ENCODE assay signal across 9 mouse cellular contexts in the genomic region with DNA sequence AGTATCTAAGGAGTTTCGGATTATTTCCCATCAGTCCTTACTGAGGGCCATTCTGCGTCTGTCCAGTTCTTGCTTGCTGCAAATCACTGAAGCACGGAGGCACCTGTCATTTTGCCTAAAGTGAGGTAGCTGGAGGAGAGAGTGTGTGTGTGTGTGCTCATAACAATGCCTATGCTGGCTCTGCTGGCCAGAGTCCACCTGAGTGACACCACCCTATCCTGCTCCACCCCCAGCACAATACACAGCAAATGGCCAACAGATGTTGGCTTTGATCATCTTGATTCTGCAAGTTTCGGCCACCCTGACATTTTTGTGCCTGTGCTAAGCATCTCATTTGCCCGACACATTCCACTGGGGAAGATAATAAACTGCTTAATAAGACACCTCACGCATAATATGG. TPM values are rescaled to one million over a fixed set of nuclear protein-coding genes. Genes with fewer than 3 reads are reported as not detected.
DNase-seq lines count a peak whose midpoint lies in the region; ATAC-seq and TF ChIP-seq lines count a peak whose summit lies in the region.
"Had no signal": no experiment of that assay in that cellular context is flagged by ENCODE, and none has a peak within 500 bp of the region (broad histone marks: within the 10 kb centered on the region; RNA-seq: fewer than 3 reads in every experiment).

No protein-coding gene starts in this region.

- no peak overlapping the region for H3K9ac ChIP-seq in kidney, embryonic 14.5 days (ENCODE audit: low read depth, low read length)
- peak overlapping the region; percentile 29; the same call in 1 of the 2 replicates for H3K9ac ChIP-seq in forebrain, embryonic 14.5 days (ENCODE audit: low read length)

- peaks cover 26% of the 10 kb centered on the region for H3K4me1 ChIP-seq in kidney, embryonic 14.5 days (ENCODE audit: control insufficient read depth, insufficient read depth, low read length)
- peaks cover 30% of the 10 kb centered on the region for H3K4me1 ChIP-seq in forebrain, embryonic 14.5 days (ENCODE audit: control insufficient read depth, insufficient read depth, low read length)

- H3K27ac ChIP-seq in kidney, embryonic 14.5 days (ENCODE audit: low read depth, low read length): no peak overlapping the region
- H3K27ac ChIP-seq in forebrain, embryonic 14.5 days (ENCODE audit: low read depth, low read length): no peak overlapping the region

- H3K36me3 ChIP-seq in kidney, embryonic 14.5 days (ENCODE audit: control insufficient read depth, insufficient read depth, low read length): no peaks in the 10 kb centered on the region
- H3K36me3 ChIP-seq in forebrain, embryonic 14.5 days (ENCODE audit: control insufficient read depth, insufficient read depth, low read length): no peaks in the 10 kb centered on the region
- no peaks in the 10 kb centered on the region for H3K36me3 ChIP-seq in myocyte (ENCODE audit: control insufficient read depth, insufficient read depth)

- peak overlapping the region; percentile 65; the same call in 1 of the 2 replicates for H3K4me2 ChIP-seq in kidney, embryonic 14.5 days (replicated peaks; ENCODE audit: low read depth, low read length)
- peak overlapping the region; percentile 79 for H3K4me2 ChIP-seq in forebrain, embryonic 14.5 days (ENCODE audit: low read length)
- H3K4me2 ChIP-seq in myocyte (ENCODE audit: low read depth): peak overlapping the region; percentile 90

- H3K79me2 ChIP-seq in myocyte (ENCODE audit: control insufficient read depth, insufficient read depth): peaks cover 65% of the 10 kb centered on the region

- H3K4me3 ChIP-seq in kidney, embryonic 14.5 days (ENCODE audit: low read length): no peak overlapping the region
- peak overlapping the region; percentile 81 for H3K4me3 ChIP-seq in forebrain, embryonic 14.5 days (ENCODE audit: low read depth, low read length)
- H3K4me3 ChIP-seq in myocyte: peak overlapping the region; percentile 80

- WGBS in kidney, embryonic 14.5 days: 73% methylated on average over 6 of the region's 6 CpGs
- 72% methylated on average over 6 of the region's 6 CpGs for WGBS in forebrain, embryonic 14.5 days

- no peak overlapping the region for H3ac ChIP-seq in myocyte (ENCODE audit: control insufficient read depth, insufficient read length)

- no peaks in the 10 kb centered on the region for H3K9me3 ChIP-seq in kidney, embryonic 14.5 days (ENCODE audit: control insufficient read depth, low read length)
- no peaks in the 10 kb centered on the region for H3K9me3 ChIP-seq in forebrain, embryonic 14.5 days (replicated peaks; ENCODE audit: control insufficient read depth, low read length)

- no peak for ATAC-seq in kidney, embryonic 14.5 days (ENCODE audit: low FRiP score, low TSS enrichment)
- ATAC-seq in forebrain, embryonic 14.5 days: no peak

- TF ChIP-seq POLR2A in myocyte (IDR thresholded peaks at IDR 0.05; ENCODE audit: insufficient read length, low read depth): no peak

- DNase-seq in kidney, adult 8-10 months: no peak
- DNase-seq in forebrain, embryonic 14.5 days (ENCODE audit: low spot score): no peak
- DNase-seq in kidney, postnatal 25 days: peak; percentile 60 to 75
- no peak for DNase-seq in right cerebral cortex, postnatal 25 days
- no peak for DNase-seq in right cerebral cortex, adult 18-20 months
- DNase-seq in spleen, postnatal 36 days (ENCODE audit: low spot score in 2 of 2): no peak
- DNase-seq: retina, postnatal 1 day had no signal

- peaks cover 4% of the 10 kb centered on the region; the same call in 1 of the 2 replicates for H3K27me3 ChIP-seq in kidney, embryonic 14.5 days (ENCODE audit: control insufficient read depth, insufficient read depth, low read length)
- H3K27me3 ChIP-seq in forebrain, embryonic 14.5 days (replicated peaks; ENCODE audit: control insufficient read depth, insufficient read depth, low read length): no peaks in the 10 kb centered on the region
- no peaks in the 10 kb centered on the region for H3K27me3 ChIP-seq in myocyte (ENCODE audit: control insufficient read depth, insufficient read depth, insufficient read length)

TF ChIP-seq in myocyte, 11 proteins besides CTCF, POLR2A, EP300 and RAD21:
- TF ChIP-seq CEBPB (IDR thresholded peaks at IDR 0.05; ENCODE audit: insufficient read depth, poor library complexity, severe bottlenecking): no peak
- TF ChIP-seq MYOD1 (IDR thresholded peaks at IDR 0.05; ENCODE audit: control insufficient read depth in 1 of 3, insufficient read length in 2 of 3, low read depth in 2 of 3): peak in 1 of 3 experiments; percentile 19
- TF ChIP-seq MYOG (IDR thresholded peaks at IDR 0.05; ENCODE audit: control insufficient read depth in 1 of 3, insufficient read depth in 1 of 3, insufficient read length in 2 of 3, low read depth in 2 of 3): peak in 1 of 3 experiments; percentile 35
TF ChIP-seq in myocyte: peak in this region for 2.

RNA-seq across cellular contexts. Expression of gene Fam110a, which starts 1.5 kb away (rescaled TPM):
- polyA plus RNA-seq in kidney, embryonic 14.5 days (2014; fragmentation: Nextera tagmentation; extraction: Ambion mirVana): 19.7 and 29.9 TPM in 2 replicates
- polyA plus RNA-seq in forebrain, embryonic 14.5 days (2014; fragmentation: Nextera tagmentation; extraction: Ambion mirVana): 64.5 and 68.8 TPM in 2 replicates
- 21.0 TPM for polyA plus RNA-seq in myocyte (2012; fragmentation: generic; extraction: Trizol)

RNA-seq across cellular contexts. Expression of gene Slc52a3, which starts 17.8 kb away (rescaled TPM):
- polyA plus RNA-seq in kidney, embryonic 14.5 days (2014; fragmentation: Nextera tagmentation; extraction: Ambion mirVana): 3.4 and 6.8 TPM in 2 replicates
- polyA plus RNA-seq in forebrain, embryonic 14.5 days (2014; fragmentation: Nextera tagmentation; extraction: Ambion mirVana): 0.72 and 1.1 TPM in 2 replicates
- 0.02 TPM for polyA plus RNA-seq in myocyte (2012; fragmentation: generic; extraction: Trizol)

Comparison
In these comparisons a context has a peak if more than half of its experiments do, and no peak if none do; other contexts are left out.
1. DNase-seq: peak in kidney, postnatal 25 days (2 of 2); none in kidney, adult 8-10 months (0 of 2), forebrain, embryonic 14.5 days (single experiment), right cerebral cortex, postnatal 25 days (single experiment), right cerebral cortex, adult 18-20 months (single experiment) and spleen, postnatal 36 days (0 of 2).
2. Peak in every context shown above with its lines, with median percentiles within 50 percentile points of each other: H3K4me2 ChIP-seq.